Mouse (Mus musculus) left cerebral cortex, adult 11 months (tissue): ENCODE data around the gene Adcy2.

Source experiments
- DNase-seq: peaks from one replicate; pipeline ENCODE4 v3.0.0; 2022; ENCODE audit warnings: low spot score

Adcy2 gene

DNA sequence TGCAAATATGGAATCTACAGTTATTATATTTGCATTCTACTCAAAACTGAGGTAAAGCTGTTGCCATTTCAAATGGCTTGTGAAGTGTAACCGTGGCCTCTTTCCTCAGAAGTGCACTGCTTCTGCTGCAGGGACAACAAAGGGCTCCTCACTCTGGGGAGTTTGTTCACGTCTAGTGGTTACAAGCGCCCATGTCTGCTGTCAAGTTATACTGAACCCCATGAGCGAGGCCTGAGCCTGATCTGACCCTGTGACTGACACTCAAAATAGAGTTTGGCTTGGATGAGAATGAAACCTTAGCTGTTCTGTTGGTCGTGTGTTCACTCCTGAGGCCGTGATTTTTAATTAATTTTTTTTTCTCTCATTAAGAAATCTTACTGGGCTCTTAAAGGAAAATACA is 38.8 kb downstream of the Adcy2 start:
- no peak for DNase-seq

DNA sequence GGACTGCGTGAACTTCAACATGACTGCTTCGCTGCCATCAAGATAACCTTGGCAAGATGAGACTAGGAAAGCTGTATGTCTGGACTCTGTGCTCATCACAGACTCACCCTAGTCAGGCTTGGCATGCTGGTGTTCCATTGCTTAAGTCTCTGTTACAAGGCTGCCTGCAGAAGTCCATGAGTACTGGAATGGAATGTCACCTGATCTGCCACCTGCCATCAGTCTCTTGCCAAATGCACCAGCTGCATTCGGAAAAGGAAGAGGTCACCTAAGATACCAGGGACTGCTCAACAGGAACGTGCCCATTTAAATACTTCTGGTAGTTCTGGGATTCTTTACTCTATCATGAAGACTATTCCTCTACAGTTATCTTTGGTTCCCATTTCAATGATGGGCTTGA is 39.9 kb downstream of the Adcy2 start:
- DNase-seq = no peak

DNA sequence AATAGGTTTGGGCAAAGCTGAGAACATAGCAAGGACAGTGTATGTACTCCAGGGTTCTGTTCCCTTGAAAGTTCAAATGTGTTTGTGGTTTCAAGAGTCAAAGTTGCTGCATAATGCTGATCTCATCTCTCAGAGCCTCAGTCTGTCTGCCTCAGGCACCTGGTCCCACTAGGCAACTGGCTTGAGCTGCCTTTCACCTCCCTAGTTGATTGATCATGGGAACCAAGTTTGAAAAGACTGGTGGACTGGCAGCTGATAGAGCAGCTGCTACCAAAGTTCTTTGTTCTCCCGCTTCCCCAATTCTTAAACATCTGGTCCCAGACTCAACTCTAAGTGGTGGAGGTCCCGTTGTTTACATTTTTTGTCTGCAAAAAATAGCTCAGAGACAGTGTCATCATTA is 56.6 kb downstream of the Adcy2 start:
- DNase-seq = no peak

DNA sequence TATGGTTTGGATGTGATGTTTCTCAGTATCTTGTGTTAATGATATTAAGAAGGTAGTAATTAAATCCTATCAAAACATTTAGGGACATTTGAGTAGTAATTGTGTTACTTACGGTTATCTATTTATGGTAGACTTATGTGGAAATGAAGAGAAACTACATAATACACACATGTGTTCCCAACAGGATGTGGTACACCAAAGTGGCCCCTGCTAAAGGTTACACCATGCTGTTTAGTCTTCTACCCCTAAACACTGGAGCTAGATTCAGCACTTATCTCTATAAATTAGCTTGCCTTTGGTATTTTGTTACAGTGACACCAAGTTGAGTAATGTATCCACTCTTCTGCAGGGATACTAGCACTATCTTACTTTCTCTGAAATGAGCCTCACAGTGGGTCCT is 57.9 kb downstream of the Adcy2 start:
- DNase-seq = no peak

DNA sequence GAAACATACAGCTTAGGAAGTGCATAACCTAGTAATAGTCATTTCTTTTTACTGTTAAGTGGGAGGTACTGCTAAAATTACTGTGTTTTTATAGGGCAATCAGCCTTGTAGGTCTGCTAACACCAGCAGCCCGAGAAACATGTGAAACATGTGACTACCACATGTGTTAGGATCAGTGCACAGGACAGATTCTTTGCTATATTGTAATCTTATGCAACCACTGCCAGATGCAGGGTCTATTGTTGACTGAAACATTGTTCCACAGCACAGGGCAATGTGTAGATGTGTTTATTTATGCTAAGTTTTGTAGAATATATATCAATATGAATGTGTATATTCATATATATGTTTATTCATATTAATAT is 67.1 kb downstream of the Adcy2 start:
- DNase-seq = no peak

DNA sequence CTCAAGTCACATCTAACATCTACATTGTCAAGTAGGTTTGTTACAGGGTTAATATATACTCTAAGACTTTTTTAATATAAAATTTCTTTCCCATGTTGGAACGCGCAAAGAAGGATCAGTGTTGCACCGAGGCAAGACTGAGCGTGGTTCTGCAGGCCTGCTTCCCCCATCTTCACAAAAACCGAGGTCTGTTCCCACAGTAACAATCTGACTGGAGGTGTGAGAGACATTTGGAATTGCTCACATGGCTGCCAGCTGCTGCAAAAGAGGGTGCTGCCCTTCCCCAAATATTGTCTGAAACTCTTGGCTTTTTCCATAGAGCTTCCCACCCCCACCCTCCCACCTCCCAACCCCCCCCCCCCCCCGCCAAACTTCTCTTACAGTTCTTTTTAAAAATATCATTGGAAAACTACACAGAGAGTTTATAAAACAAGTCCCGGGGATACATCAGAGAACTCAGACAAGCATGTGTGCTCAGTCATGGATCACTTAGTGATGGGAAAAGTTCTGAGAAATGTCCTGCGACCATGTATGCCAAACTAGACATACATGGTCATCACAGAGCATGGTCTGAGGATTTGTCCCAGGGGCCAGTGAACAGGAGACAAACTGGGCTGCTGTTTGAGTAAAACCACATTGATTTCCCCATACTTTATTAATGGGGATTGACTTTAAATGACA is 67.6 kb downstream of the Adcy2 start:
- no peak for DNase-seq

DNA sequence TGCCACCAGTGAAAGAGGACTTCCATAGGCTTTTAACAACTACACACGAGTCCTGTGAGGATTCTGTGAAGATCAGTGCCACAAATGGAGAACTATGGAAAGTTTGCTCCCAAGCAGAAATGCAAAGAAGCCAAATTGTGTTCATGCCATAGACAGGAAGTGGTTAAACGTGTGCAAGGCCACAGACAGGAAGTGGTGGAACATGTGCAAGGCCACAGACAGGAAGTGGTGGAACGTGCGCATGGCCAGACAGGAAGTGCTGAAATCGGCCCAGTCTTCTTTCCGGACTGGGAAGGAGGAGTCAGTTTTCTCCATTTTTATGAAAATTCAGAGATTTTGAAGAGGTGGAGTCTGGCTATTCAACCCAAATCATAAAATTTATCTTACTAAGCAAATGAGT is 70.9 kb downstream of the Adcy2 start:
- DNase-seq = no peak

DNA sequence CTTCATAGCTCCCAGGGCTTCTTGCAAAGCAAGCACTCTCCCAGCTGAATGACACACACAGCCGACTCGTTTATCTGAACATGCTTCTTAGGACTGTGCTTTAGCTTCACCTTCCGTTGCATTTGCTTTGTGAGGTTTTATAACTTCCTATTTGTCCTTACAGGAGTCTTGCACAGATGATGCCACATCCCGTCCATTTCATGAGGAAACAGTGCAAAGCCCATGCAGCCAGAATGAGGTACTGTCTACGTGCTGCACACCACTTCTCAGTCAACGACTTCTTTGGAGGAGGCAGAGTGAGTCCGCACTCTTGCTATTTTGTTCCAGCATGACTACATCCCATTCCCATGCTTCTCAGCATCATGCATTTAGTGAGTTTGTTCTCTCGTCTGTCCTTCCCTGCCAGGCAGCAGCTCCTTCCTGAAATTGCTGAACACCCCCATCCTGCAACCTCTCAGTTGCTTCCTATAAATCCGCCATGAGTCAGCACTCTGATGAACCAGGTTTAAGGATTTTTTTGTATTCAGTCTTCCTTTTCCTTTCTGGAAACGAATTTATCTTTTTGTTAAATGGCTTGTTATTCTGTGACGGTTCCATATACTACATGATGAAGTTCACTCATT is 85.6 kb downstream of the Adcy2 start:
- no peak for DNase-seq

DNA sequence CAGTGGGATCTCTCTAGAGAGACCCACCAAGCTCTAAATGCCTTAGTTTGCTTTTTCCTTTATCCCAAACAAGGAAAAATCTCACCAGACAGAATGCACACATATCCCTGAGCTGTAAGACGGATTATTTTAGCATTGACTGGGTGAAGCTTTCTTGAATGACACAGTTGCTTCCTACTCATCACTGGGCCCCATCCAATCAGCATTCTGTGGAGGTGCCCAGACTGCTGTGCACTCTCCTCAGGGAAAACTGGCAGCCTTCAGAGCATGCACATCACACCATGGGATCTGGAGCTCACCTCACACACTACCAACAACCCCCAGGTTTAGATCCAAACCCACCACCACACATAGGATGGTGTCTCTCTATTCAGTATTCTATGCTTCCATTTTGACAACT is 92.7 kb downstream of the Adcy2 start:
- no peak for DNase-seq

DNA sequence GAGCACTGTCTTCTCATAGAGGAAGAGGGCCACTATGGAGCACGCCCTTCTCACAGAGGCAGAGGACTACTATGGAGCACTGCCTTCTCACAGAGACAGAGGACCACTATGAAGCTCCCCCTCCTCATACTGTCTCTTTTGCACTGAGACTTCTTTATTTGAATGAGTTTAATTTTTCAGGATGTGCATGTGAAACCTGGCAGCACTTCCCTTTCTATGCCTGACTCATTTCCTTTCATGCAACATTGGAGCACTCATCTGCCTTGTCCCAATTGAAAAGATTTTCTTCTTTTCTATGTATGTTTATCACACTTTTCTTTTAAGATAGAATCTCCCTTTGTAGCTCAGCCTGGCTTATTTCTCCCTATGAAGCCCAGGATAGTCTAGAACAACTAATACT is 96.6 kb downstream of the Adcy2 start:
- no peak for DNase-seq

DNA sequence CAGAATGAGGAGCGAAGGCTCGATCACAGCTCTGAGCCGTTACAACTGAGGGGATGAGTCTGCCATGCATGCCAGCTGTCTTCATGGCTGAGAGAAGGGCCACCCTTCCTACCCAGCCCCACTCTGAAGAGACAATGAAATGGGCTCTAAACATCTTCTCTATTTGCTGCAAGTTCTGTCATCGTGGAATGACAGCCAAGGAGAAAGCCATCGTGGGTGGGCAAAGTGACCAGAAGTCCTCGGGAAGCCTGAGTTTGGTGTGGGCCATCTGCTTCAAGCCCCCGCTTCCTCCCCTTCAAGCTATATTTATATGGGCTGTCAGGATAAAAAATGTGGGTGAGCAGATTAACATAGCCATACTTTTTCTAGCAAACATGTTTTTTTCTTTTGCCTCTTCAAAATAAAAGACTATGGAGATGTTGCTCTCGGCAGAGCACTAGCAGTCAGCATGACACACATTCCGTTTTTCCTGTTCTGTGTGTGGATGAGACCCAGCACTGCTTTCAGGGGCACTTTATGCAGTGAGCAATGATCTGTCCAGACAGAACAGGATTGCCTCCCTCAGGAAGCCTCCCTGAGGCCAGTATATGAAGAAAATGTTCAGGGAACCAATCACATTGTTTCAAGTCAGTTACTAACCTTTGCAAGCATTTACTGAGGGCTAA is 109.3 kb downstream of the Adcy2 start:
- DNase-seq = peak; percentile 31

DNA sequence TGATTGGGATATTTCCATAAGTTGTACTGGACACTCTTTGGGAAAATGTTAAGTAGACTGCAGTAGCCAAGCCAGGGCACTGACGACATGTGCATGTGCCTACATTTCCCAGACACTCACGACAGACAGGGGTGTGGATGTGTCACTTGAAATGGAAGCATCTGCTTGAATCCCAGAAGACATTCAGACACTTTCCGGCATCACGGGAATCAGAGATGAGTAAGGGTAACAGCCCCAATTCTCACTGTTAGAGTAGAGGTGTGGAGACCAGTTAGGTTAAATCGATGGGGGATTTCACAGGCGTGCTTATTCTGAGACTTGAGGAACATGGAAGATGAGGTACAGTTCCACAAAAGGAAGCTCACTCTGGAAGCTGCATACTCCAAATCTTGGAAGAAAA is 130.6 kb downstream of the Adcy2 start:
- DNase-seq = no peak

DNA sequence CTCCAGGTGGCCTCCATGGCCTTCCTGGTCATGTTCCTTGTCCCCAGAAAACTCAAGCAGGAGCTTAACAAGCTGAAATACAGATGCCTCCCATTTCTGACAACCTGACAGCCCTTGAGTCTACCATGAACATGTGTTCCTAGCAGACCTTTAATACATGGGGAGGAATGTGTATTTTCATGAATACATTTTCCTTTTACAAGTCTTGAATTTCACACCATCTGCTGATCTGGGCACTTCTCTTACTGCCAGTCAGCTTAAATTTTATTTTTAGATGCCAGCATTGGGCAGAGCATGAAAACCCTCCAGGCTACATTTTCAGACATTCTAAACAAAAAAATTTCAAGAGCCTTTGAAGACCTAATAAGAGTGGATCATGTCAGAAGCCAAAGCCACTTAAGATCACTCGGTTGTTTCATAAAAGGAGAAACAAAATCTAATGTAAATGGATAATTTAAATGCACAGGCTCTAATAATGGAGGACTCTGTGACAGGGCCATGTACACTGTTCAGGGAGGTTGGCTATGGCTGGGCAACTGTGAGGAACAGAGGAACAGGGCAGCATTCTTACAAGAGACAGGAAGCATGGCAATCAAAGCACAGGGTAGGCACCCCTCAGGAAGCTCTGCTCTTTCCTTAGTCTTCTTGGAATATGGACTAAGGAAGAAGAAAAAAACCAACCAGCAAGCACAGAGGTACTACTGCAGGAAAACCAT is 131.2 kb downstream of the Adcy2 start:
- peak; percentile 36 for DNase-seq

DNA sequence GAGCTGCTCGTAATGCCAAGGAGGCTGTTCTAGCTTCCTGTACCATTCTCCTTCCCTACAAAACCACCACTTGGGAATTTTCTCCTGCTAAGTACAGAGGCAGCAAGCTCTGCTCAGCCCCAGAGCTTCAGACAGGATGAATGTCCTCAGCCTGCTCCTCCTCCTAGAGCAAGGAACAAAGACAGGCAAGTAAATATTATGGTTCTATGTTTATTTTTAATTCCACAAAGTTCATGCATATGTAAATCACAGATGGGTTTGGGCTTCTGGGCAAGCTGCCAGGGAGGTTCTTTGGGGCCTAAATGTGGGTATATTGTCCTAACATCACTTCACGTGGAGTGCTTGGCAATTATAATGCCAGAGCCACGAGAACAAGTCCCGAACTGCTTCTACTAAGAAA is 139.3 kb downstream of the Adcy2 start:
- DNase-seq = no peak

DNA sequence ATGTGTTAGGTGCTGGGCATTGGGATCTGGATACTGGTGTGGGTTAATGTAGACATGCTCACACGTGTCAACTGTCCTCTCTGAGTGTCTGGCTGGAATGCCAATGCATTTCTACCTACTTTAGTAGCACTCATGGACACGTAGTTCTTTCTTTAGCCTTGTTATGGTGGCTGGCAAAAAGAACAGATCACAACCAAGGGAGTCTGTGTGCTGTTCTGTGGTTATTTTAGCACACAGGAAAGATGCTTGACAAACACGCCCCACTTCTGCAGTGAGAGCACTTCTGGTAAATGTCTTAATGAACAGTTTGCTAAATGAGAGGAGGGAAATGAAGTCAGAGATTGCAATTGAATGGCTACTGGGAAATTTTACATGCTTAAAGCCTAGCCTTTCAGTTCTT is 151.1 kb downstream of the Adcy2 start:
- no peak for DNase-seq

DNA sequence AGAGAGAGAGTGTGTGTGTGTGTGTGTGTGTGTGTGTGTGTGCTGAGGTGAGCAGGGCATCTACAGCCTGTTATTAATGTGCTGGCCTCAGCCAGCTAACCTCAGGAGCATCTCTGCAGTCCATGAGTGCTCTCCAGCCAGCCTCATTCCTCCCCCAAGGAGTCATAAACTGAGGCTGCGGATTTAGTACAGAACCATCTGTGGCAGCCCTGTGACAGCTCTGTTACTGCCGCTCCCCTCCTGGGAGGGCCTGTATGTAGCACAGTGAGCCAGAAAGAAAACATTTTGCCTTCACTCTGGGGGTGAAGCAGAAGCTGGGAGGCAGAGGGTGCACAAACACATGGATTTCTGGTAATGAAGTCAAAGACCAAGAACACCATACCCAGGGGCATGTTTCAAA is 159.8 kb downstream of the Adcy2 start:
- no peak for DNase-seq

DNA sequence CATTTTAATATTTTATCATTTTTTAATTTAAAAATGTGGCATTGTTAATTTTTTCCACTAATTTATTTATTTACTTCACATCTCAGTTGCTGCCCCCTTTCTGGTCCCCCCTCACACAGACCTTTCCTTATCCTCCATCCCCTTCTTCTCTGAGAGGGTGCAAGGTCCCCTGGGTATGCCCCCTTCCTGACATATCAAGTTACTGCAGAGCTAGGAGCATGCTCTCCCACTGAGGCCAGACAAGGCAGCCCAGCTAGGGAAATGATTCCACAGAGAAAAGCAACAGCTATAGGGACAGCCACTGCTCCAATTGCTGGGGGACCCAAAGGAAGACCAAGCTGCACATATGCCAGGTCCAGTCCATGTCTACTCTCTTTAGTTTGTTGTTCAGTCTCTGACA is 163.2 kb downstream of the Adcy2 start:
- DNase-seq = no peak

DNA sequence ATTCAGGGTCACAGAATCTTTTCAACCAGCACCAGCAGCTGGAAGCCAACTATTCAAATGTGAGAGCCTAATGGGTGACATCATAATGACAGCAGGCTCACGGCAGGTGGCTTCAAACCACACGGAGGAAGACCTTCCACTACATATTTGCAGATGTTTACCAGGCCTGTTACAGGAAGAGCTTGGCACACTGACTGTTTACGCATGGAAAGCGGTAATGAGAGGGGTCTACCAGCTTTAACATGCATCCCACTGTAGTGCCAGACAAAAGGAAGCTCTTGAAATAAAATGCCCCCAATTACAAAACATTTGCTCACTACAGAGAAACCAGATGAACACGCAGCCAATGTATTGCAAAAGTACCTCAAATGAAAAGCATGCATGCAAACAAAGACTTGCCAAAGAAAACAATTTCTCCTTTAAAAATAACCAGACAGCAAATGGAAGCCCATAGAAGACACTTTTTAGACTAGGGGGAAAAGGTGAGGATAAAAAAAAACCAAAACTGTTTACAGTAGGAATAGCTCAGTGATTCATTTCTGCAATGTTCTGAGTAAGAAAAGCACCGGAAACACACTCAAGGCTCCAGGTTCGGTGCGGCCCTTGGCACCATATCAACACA is 163.8 kb downstream of the Adcy2 start:
- no peak for DNase-seq

DNA sequence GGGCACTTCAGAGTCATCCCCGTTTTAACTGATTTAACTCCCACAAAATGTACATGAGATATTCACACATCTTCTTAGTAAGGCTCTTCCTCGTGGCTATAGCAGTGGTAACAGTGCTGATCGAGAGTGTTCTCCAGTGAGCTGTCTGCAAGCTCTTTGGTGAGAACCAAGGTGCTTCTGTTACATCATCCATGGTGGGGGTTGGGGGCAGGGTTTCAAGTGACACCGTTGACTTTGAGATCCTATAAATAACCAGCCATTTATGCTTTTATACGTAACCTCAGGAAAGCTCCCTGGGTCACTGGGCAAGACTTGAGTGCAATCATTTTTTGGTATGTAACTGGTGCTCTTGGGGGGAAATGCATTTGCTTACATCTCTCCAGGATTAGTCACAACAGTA is 167.2 kb downstream of the Adcy2 start:
- DNase-seq = no peak

DNA sequence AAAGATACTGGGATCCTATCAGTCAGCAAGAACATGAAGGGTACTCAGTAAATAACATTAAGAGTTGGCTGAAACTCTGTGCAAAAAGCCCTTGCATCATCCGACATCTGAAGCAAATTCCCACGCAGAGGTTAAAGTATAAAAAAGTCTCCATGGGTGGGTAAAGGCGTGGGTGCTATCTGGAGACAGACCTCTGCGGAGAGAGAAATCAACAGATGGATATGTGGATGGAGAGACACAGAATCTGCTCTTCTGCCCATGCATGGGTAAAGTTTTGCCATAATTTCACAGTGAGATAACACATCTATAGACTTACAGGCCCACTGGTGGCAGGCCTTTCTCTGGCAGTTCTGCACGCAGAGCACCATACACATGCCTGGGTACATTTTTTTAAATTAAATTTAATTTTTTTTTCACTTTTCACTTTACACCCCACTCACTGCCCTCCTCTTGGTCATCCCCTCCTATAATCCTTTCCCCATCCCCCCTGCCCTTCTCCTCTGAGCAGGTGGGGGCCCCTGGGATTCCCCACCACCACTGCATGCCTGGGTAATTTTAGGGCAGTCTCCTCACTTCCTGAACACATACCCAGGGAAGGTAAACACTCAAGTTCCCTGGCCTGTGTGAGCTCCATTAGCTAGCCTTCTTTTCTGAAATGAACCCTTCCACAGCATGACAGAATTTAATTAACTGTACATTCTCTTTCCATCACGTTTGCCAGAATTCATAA is 169.1 kb downstream of the Adcy2 start:
- no peak for DNase-seq

DNA sequence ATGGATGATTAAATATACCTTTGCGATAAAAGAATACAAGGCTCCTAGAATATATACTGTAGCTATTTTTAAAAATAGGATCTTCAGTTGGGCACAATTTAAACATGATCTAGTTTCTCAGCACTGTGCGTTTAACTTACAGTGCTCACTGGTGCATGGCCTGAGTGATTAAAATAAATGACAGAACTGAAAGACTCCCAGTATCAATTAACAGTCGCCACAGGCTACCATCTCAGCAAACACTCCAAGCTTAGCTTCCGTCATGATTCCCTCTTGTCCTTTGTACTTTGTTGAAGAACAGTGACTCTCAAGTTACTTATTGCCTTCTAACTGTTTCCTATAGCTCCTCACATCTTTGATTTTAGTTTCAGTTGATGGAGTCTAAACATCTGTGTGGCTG is 170.9 kb downstream of the Adcy2 start:
- no peak for DNase-seq

DNA sequence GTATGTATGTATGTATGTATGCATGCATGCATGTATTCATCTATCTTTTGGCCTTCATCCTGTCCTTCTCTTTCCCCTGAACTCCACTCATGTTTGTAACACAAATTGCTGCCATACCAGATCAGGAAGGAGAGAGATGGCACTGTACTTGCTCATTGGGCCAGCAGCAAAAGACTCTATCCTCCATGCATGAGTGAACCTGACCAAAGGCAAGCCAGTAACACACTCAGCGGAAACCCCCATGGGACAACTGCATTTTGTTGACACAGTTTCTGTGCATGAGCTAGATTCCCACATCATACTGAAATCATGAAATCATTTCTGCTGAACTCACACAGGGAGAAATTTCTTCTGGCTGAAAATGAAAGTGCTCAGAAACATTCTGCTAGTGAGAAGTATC is 172.9 kb downstream of the Adcy2 start:
- no peak for DNase-seq
